Mouse (Mus musculus) bone marrow macrophage, adult 2 months (primary cell): Measurements from ENCODE around the gene Zfr.

Experiments
- CTCF ChIP-seq: IDR thresholded peaks from 2 replicates; pipeline ENCODE4 v1.5.1; 2012; ENCODE audit warnings: low read depth, mild to moderate bottlenecking, low read length, moderate library complexity
- POLR2A ChIP-seq: IDR thresholded peaks from 2 replicates; pipeline ENCODE4 v1.6.1; 2012; ENCODE audit warnings: mild to moderate bottlenecking, low read depth, low read length, borderline replicate concordance

- TF ChIP-seq CTCF (no peak), POLR2A (no peak)
Measured at GRCm38 (mm10) chr15:12218583-12219382, 101.2 kb downstream of the Zfr start.
